Mouse (Mus musculus): Measurements from ENCODE around the gene Rhou. TPM values are rescaled to one million over a fixed set of nuclear protein-coding genes. Genes with fewer than 3 reads are reported as not detected.
"Not testable (repeated sequence)": the region's sequence is repeated elsewhere in the genome, so short reads cannot be mapped to it uniquely, and the experiment has no call there.

The Rhou gene
- 40.8 and 46.5 TPM in 2 replicates for total RNA-seq (2021)
- long read RNA-seq, experiment 1, transcript Rhou-201 (3 exons, 3,371 nt): major isoform, 37 of 45 reads
- long read RNA-seq, experiment 1, partial matches to known transcripts: 1 of 45 reads
- long read RNA-seq, experiment 1, other reads (novel, unspliced or antisense): 6 of 45 reads
- long read RNA-seq, experiment 2, transcript Rhou-201 (3 exons, 3,371 nt): major isoform, 38 of 54 reads
- long read RNA-seq, experiment 2, partial matches to known transcripts: 1 of 54 reads
- long read RNA-seq, experiment 2, other reads (novel, unspliced or antisense): 15 of 54 reads

DNA sequence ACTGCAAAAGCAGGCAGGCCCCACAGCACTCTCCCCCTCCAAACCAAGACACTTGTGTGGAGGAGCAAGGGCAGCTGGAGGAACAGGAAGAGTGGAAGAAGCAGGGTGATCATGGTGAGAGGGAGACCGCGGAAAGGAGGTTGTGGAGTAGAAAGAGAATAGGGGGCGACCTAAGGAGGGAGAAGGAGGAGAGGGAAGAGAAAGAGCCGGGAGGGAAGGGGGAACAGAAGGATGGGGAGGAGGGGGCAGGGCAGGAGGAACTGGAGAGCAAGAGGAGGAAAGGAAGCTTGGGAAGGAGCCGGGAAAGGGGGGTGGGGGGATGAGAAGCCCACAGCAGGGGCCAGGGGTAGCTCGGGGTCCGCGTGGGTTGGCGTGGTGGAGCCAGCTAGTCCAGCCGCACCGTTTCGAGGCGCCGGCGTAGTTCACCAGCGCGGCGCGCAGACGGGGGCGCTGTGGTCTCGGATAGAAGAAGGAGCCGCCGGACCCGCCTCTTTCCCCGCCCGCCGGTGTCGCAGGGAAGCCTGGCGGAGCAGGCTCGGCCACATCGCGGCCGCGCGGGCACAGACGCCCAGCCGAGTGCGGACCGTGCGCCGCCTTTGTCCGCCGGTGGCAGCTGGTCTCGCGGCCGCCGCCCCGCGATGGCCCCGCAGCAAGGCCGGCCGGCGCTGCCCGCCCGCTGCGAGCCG, at the start of gene Rhou:
Gene Rhou, plus strand, starts transcription at position 622 of the 686 bp plus-strand sequence.
- peak; percentile 97 for DNase-seq

DNA sequence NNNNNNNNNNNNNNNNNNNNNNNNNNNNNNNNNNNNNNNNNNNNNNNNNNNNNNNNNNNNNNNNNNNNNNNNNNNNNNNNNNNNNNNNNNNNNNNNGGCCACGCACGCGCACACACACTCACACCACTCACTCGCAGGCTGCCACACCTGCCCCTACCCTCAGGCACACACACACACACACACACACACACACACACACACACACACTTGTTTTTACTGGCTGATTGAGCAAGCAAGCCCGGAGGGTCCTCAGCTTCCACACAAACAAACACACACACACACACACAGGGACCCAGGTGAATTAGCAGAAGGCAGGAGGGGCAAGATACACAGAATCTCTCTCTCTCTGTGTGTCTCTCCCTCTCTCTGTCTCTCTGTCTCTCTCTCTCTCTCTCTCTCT, 41.1 kb upstream of the Rhou start:
- not testable (repeated sequence) for DNase-seq

DNA sequence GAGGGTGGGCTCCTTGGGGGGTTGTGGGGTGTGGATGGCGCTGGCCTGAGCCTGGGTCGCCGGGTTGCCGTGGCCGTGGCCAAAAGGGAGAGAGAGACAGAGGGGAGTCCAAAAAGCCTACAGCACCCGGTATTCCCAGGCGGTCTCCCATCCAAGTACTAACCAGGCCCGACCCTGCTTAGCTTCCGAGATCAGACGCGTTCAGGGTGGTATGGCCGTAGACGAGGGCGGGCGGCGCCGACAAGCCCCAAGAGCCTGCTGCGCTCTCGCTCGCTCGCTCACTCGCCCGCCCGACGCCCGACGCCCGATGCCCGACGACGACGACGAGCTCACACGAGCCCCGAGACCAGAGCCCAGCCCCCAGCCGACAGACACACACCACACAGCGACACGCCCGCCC, 30.2 kb upstream of the Rhou start:
- not testable (repeated sequence) for DNase-seq

DNA sequence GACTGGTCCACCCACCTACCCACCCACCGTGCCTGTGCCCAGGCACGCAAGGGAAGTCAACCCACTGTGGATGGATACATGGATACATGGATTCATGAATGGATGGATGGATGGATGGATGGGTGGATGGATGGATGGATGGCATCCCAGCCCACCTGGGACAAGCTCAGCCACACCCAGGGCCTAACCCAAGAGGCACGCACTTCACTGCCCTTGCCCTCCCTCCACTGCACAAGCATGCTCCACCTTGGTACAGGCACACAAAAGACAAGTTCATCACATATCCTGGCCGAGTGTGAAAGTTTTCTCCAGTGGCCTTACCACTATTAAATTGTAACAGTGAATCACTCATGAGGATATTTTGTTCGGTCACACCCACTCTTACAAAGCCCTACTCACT, 29.5 kb upstream of the Rhou start:
- no peak for DNase-seq

DNA sequence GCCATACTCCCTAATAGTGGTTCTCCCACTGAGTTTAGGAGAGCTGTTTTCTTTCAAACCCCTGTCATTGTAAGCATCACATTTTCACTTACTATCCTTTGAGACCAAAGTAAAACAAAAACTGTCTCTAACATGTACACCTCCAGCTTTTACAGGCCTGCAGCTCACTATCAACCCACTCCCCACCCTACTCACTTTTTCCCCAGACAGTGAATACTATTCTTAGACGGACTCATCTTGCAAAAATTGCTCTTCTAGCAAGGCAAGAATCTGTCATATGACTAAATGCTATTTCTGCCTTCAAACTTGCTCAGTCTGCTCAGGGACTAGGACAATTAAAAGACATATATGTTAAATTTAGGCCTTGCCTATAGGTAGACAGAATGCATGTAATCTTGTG, 29.0 kb upstream of the Rhou start:
- no peak for DNase-seq

DNA sequence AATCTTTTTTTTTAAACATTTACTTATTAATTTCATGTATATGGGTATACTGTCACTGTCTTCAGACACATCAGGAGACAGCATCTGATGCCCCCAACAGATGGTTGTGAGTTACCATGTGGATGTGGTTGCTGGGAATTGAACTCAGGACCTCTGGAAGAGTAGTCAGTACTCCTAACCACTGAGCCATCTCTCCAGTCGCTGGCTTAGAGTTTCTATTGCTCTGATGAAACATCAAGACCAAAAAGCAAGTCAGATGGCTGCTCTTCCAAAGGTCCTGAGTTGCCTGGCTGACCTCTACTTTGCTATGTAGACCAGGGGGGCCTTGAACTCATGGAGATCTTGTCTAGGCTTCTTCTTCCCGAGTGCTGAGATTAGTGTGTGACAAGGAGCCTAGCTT, 28.0 kb upstream of the Rhou start:
- DNase-seq: no peak

DNA sequence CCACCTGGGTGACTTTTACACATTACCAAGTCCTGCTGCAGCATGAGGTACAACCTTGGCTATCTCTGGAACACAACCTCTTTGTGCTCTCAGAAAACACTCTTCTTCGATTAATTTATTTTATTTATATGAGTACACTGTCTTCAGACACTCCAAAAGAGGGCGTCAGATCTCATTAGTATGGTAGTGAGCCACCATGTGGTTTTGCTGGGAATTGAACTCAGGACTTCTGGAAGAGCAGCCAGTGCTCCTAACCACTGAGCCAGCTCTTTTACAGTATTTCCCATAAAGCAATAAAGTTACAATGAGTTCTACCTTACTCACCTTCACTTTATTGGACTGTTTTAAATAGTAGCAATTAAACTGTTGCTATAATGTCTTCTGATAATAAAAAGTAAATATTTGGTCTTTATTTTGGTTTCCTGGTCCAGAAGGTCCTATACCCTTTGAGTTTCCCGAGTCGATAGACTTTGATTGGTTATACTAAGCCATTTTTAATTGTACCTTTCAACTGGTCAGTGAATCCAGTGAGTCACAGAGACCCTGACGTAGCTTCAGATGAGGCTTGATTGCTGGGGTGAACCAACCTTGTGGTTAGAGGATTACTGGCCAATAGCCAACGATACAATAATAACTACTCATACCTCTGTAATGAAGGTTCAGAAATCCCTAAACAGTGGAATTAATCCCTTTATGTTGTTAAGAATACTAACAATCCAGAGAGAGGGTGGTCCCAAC, 26.1 kb upstream of the Rhou start:
- DNase-seq: no peak

DNA sequence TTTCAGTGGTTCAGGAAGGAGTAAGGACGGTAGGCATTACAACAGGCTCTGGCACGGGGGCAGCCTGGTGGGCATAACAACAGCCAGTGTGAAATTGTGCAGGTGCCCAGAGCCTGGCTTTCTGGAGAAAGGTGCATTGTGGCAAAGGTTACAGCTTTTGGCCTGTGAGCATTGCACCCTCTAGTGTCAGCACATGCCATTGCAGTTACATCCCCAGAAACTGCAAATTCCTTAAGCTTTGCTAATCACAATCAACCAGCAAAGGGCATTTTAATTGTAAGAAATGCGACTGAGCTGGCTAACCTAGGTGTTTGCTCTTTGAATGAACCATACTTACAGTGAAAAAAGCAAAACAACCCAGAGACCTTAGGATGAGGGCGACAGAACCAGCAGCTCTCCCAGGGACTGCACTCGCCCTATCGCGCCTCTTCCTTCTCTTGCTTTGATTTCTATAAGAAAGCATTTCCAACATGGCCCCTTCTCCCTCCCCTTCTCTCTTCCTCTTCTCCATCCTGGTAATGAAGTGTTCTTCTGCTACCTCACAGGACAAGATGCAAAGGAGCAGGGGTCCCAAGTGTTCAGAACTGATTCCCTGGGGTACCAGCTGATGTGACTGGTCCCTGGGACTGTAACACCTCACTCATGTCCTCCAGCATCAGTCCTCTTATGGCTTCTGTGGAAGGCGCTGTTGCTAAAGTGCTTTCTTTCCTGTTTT, 25.3 kb upstream of the Rhou start:
- peak; percentile 71 for DNase-seq

DNA sequence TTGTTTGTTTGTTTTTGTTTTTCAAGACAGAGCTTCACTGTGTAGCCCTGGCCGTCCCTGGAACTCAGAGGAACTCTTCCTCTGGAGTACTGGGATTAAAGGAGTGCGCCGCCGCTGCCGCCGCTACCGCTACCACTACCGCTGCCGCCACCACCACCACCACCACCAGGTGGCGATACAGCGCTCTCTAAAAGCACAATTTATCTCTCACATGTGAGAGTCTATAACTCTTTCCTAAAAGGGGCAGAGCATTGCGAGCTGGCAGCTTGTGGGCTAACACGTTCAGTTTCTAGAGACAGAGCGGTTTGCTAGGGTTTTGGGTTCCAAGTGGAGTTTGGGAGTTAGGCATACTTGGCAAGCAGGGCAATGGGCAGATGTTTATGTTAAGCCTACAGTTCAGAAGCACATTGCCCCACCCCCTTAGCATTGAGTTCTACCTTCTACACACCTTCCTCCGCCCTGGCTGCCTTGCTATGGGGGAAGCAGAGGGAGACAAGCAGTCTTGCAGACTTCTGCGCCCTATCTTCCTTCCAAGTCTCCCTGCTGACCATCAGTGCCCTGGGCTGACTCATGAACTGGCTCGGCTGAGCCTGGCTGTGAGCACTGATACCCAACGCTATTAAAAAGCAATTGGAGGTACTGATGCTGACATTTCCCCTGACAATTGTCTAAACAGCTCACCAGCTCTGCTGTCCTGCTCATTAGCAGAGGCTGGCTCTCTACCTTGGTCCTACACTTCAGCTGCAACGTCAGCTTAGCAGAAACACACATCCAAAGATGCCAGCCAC, 24.6 kb upstream of the Rhou start:
- DNase-seq: peak; percentile 84

DNA sequence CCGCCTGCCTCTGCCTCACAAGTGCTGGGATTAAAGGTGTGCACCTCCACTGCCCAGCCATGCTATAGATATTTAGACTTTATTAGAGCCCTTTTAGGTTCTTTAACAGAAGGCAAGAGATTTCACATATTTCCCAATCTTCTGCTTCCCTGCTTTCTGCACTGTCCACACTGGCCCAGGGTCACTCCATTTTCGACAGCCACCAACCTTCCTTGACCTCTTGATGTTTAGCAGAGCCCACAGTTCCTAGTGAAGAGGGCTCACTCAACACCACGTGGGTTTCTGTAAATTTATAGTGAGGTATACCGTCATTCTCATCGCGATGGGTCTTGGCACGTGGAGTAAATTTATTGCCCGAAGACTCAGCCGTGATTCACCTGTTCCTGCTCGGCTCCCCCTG, 23.7 kb upstream of the Rhou start:
- DNase-seq: peak; percentile 29

DNA sequence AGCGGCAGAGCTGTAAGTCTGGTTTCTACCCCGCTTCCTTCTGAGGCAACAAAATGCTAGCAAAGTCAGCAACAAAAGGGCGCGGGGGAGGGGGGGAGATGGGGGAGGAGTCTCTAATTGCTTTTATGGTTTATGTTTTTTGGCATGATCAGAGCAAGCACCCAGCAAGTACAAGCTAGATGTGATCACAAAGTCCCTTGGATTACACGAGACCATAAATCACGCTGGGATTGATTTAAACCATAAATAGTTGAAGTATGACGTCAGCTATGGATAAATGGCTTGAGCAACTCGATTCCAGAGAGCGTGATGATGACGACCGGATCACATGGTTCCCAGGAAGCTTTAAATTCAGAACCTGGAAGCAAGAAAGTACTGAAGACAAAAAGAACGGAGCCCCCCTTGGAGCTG, 22.9 kb upstream of the Rhou start:
- no peak for DNase-seq

DNA sequence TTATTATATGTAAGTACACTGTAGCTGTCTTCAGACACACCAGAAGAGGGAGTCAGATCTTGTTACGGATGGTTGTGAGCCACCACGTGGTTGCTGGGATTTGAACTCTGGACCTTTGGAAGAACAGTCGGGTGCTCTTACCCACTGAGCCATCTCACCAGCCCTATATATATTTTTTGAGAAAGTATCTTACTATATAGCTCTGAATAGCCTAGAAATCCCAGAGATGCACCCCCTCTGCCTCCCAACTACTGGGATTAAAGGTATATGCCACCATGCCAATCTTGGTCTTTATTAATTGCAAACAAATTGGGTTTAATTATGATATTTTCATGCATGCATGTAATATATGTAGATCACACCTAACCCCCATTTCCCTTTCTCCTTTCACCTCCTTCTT, 22.0 kb upstream of the Rhou start:
- DNase-seq: not testable (repeated sequence)

DNA sequence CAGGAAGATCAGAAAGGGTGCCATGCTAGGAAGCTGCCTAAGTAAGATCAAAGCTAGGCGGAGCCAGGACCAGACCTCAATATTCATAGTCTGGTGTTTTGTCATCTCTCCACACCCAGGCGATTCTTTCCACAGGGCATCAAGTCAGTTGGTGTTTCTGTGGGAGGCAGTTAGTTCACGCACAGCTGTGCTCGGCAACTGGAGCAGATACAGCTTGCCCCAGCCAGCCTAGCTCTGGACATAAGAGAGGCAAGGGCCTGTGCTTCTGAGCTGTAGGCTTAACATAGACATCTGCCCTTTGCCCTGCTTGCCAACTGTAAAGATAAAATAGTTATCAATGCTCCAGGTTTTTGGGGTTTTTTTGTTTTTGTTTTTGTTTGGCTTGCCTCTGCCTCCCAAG, 21.5 kb upstream of the Rhou start:
- no peak for DNase-seq

DNA sequence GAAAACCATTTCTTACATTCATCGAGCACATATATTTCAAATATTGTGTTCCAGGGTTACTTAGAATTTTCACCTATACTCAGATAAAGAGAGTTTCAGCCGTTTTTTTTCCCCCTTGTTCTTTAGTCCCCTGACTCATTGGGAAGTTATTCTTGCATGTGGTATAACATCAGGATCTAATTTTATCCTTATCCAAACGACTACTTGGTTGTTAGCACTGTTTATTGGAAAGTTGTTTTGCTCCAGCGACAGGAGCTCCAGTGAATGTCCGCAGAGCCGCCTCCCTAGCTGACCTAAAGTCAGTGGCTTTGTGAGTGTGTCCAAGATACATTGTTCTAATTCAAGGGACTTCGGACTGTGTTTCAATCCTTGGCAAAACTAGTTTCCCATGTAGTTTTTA, 19.9 kb upstream of the Rhou start:
- DNase-seq: no peak

DNA sequence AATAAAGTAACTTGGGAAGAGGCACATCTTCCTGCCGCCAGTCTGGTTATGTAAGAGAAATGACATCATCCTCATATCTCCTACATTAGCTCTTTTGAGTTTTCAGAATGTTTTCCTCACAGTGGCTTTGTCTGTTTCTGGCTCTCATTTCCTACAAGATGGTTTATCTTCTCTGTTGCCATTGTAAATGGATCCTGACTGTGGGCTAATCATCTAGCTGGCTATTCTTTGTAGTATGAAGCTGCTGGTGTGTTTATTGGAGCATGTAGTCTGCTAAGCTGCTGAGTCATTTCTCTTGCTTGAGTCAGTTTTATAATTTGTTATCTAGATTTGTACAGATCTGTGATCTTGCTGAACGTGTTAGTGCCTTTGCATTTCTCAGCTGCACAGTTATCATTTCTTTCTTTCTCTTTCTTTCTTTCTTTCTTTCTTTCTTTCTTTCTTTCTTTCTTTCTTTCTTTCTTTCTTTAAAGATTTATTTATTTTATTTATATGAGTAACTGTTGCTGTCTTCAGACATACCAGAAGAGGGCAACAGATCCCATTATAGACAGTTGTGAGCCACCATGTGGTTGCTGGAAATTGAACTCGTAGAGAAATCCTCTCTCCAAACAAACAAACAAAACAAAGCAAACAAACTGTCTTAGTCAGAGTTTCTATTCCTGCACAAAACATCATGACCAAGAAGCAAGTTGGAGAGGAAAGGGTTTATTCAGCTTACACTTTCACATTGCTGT, 19.2 kb upstream of the Rhou start:
- DNase-seq: no peak

DNA sequence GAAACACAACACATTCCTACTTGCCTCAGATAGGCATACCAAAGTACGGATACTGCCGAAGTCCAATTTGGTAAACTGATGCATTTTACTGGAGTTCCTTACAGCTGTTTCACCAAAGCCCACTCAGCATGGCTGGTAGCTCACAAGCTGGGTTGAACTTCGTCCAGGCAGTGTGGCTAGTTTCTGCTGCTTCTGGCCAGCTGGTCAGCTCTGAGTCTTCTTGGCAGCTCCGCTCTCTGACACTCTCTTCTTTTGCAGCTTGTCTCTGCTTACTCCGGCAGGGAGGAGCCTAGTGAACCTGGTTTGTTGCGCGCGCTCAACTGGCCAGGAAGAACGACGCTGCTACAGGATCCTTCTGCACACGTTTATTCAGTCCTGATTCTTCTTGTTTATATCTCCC, 18.1 kb upstream of the Rhou start:
- DNase-seq: no peak

DNA sequence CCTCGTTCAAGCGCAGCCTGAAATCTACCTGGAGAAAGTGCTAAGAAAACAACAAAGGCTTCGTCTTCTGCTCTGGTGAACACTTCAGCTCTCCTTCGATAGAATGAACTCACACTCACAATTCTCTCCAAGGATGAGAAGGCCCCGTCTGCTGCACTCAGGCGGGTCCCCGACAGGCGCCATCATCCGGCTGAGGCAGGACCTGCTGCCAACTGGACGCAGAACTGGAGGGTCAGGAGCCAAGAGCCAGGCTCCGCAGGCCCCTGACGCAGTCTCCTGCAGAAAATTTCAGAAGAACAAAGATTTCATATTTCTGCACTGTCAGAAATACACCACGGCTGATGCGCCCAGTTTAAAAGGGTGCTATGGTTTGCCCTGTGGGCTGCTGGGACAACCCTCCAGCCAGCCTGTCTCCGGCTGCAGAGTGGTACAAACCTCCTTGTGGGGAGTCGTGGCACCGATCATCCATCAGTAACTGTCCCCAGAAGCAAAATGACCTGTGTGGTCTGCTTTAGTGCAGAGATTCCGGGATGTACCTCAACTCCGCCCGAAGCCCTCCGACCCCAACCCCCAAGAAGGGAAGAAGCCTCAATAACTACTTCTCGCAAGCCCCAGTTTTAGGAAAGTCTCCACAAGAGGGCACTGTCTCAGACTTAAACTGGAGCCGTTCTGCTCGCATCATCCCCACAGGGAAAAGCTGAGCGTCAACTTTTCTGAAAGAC, 10.2 kb upstream of the Rhou start:
- DNase-seq: peak; percentile 75

DNA sequence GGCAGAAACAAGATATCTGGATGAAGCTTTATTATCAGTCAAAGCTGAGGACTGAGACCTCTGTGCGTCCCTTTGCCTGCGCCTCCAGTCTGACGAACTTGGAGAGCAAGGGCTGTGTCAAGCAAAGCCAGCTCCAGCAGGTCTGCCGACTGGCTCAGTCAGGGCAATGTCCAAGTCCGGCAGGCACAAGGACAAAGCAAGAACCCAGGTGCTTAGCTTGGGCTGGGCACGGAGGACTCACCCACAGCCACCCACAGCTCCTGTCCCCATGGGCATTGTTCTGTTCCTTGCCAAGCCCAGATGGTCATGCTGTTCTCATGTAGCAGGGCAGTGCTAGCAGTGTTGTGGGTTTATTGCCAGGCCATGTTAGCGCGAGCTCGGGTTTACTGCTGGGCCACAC, 8.5 kb upstream of the Rhou start:
- DNase-seq: no peak

DNA sequence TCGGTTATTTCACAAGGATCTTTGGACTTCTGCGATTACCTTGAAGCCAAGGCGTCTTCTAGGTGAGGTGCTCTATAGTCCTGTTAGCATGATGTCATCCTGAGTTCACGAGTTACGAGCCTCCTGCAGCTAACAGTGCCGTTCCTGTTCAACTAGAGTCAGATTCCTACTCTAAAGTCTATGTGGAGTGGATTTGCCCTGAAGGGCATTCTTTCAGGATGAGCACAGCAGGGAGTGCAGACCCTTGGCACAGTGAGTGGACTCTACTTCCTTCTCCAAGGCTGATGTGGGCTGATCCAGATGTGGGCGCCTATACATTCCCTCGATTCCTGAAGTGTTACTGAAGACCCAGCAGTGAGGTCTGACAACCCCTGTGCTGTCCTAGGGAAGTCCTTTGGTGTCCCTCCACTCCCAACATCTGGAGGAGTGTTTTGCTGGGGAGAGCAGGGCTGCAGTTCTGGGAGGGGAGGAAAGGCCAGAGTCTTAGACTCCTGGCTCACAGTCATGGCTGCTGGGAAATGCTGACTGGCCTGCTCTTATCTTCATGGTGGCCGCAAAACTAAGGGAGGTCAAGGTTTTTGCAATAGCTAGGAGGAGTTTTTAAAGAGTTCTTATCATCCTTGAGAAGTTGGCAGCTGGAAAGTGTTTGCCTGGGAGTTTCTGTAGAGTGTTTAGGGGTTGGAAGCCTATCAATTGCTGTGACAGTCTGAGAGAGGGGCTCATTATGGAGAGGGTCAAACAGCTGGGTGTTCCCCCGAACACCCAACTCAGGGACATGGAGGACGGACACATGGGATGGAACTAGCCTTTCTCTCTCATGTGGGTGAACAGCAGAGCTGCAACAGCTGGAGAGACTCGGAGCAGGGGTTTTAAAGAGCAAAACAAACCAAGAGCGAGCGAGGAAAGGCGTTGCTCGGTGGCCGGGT, 5.2 kb upstream of the Rhou start:
- DNase-seq: peak; percentile 52

Measured in adrenal gland, postnatal 14 days (tissue).